Mouse (Mus musculus) lung, postnatal 14 days (tissue): ENCODE measurements around the gene Krtap3-3.
A peak's percentile ranks its signal among the peaks of the same experiment; 100 is the strongest.
"Not testable (repeated sequence)": the region's sequence is repeated elsewhere in the genome, so short reads cannot be mapped to it uniquely, and the experiment has no call there.

Experiments
- DNase-seq: peaks from one replicate; pipeline ENCODE4 v3.0.0; 2021

The Krtap3-3 gene

GRCm38 (mm10) chr11:99550765-99551164 lies at the start of gene Krtap3-3:
TSS of gene Krtap3-3 (minus strand) at chr11:99550865.
- no peak for DNase-seq

GRCm38 (mm10) chr11:99597742-99598141 lies 47.1 kb upstream of the Krtap3-3 start, which contains the start of gene Krtap9-3:
TSS of gene Krtap9-3 (minus strand) at chr11:99598105.
- not testable (repeated sequence) for DNase-seq

- DNase-seq: no peak
These were observed 40.3 kb upstream of the Krtap3-3 start, which contains the start of gene Krtap1-3 for GRCm38 (mm10) chr11:99590981-99591380. TSS of gene Krtap1-3 (minus strand) at chr11:99591339.

GRCm38 (mm10) chr11:99585096-99585495 lies 34.4 kb upstream of the Krtap3-3 start:
- DNase-seq: no peak

GRCm38 (mm10) chr11:99583245-99583704 lies 32.6 kb upstream of the Krtap3-3 start, which contains the start of gene Krtap1-4:
TSS of gene Krtap1-4 (minus strand) at chr11:99583654.
- DNase-seq: no peak

DNA sequence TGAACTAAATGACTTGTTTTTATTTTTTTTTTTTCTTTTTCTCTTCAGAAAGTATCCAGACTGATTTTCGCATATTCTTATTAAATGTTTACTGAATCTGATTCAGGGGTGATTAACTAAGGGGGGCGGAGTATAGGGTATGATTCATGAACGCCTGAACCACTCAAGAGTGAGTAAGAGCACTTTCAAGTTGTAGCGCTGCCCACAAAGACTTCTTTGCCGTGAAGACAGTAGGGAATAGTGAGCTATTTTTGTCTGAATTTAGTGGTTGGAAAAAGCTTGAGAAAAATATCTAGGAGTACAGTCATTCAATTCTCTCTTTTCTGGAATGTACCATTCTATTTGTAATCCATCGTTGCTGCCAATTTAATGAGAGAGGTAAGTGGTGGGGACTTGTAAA lies 30.9 kb upstream of the Krtap3-3 start:
- no peak for DNase-seq

- DNase-seq: no peak
These were observed 30.4 kb upstream of the Krtap3-3 start for GRCm38 (mm10) chr11:99581051-99581450.

GRCm38 (mm10) chr11:99580636-99581035 lies 30.0 kb upstream of the Krtap3-3 start, which contains the start of gene Krtap1-5:
TSS of gene Krtap1-5 (minus strand) at chr11:99581016.
- no peak for DNase-seq

DNA sequence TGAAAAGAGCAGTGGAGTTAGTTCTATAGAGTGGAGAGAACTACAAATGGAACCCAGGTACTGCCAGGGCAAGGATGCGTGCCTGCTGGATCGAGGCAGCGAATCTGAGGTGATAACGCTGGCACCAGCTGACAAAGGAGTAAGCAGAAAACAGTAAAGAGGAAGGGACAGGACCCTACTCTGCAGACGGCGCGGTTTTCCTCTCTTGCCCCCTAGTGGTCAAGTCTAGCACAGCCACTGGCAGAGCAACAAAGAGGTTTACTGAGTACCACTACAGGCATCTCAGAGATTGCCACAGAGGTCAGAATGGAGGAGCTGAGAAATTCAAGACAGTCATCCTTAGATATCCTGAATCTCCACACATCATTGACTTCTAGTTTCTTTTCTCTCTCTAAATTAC lies 23.4 kb upstream of the Krtap3-3 start:
- DNase-seq: peak; percentile 80

DNA sequence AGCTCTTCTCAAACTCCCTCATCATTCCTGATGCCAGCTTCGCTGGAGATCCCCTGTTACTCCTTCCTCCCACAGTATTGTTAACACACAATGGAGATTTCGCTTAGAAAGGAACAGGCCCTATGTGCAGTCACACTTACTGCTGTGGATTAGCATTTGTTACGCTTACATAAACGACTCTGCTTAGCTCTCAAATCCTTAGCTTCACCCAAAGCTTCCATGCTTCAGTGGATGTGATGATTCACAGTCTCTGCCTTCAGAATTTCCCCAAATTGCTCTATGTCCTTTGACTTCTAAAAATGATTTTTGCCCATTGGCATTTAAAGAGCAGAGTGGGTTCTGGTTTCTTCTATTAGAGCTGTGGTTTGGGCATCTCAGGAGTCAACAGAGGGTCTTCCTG lies 22.5 kb upstream of the Krtap3-3 start:
- DNase-seq: no peak

GRCm38 (mm10) chr11:99566530-99566929 lies 15.9 kb upstream of the Krtap3-3 start, which contains the start of gene Krtap3-1:
TSS of gene Krtap3-1 (minus strand) at chr11:99566630.
- no peak for DNase-seq

GRCm38 (mm10) chr11:99562580-99562979 lies 11.9 kb upstream of the Krtap3-3 start:
- no peak for DNase-seq

DNA sequence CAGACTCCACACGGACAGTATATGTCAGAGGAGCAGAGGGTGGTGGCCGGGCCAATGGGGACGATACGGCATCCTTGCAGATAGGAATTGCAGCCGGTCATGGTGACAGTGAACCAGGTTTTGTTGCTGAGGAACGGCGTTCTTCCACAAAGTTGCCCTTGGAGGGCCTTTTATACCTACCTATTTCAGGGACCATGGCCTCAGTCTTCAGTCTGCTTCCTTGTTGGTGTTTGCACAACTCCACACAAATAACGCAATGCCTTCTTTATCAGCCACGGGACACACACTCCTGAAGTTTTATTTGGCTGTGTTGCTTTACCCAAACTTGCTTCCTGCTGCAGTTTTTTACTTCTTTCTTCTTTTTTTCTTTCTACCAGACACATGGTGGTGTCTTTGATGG lies 8.7 kb upstream of the Krtap3-3 start, which contains the start of gene Gm11939:
TSS of gene Gm11939 (minus strand) at position 101 of the 400 bp plus-strand sequence.
- no peak for DNase-seq

- no peak for DNase-seq
These were observed 7.5 kb upstream of the Krtap3-3 start for GRCm38 (mm10) chr11:99557976-99558745.

DNA sequence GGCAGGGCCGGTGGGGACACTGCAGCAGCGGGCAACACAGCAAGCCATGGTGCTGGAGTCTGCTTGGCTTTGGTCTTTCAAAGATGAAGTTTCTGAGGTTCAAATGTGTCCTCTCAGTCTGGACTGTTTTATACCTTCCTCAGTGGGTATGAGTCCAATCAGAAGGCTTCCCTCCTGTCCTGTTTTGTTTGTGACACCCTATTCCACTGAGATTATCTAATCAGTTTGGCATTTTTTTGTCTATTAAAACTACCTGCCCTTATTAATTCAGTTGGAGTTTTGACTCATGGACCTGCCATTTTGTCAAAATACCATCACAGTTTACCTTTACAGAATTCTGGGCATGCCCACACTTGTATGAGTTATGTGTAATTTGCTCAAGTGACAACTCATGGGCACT lies 6.1 kb upstream of the Krtap3-3 start, which contains the start of gene Krtap3-2:
TSS of gene Krtap3-2 (minus strand) at position 101 of the 400 bp plus-strand sequence.
- DNase-seq: no peak

GRCm38 (mm10) chr11:99556195-99556594 lies 5.5 kb upstream of the Krtap3-3 start:
- no peak for DNase-seq

- no peak for DNase-seq
These were observed 2.8 kb downstream of the Krtap3-3 start for GRCm38 (mm10) chr11:99547892-99548291.

DNA sequence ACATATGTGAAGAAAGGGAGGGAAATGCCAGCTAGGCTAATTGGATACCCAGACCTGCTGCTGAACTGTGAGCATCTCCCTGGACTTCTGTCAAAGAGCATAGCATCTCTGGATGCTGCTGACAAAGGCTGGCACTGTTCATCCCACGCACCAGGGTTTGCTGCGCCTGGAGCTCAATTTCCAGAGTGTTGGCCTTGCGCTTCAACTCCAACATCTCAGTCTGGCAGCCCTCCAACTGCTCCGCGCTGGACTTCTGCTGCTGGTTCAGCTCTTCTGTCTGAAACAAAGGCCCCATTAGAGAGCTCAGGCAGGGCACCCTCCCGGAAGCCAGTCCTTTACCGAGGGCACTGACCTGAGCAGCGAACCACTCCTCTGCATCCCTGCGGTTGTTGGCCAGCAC lies 10.9 kb downstream of the Krtap3-3 start:
- DNase-seq: peak; percentile 6

DNA sequence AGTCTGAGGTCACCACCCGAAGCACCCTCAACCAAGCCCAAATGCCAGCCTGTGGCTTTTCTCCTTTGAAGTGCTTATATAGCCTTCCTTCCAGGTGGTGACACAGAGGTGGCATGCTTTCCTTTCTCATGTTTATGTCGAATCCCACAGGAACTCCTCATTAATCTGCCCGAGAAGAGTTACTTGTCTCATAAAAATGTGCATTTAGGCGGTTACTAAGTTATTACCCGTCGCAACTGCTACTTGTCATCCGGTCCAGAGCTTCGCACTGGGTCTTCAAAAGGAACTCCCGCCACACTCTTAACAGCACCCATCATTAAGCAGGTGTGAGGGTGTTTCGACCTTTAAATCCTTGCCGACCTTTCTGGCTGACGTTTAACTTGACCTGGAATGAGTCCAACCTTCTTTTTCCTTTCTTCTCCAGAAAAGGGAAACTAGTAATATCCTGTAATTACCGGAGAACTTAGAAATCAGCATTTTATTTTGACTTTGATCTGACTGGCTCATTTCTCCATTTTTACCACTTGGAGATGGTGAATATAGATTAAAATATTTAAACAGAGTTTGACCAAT lies 29.3 kb downstream of the Krtap3-3 start, which contains the start of gene Krt39:
TSS of gene Krt39 (minus strand) at position 51 of the 573 bp plus-strand sequence.
- DNase-seq: no peak

- DNase-seq: no peak
These were observed 36.6 kb downstream of the Krtap3-3 start for GRCm38 (mm10) chr11:99514098-99514497.
